Mouse (Mus musculus) 3134 (cell line): ENCODE data around the gene Bbs1.
A peak's percentile ranks its signal among the peaks of the same experiment; 100 is the strongest.
"Not testable (repeated sequence)": the region's sequence is repeated elsewhere in the genome, so short reads cannot be mapped to it uniquely, and the experiment has no call there.

ENCODE experiments used
- DNase-seq: peaks from one replicate; pipeline ENCODE4 v3.0.0-alpha.2; 2011; ENCODE audit warnings: low spot score; ENCODE audit not compliant: insufficient read length; ENCODE audit errors: extremely low read depth

The Bbs1 gene

GRCm38 (mm10) chr19:4905979-4906794 is at the start of gene Bbs1:
Gene Bbs1, minus strand, starts transcription at chr19:4906628.
- DNase-seq = peak; percentile 58

GRCm38 (mm10) chr19:4948641-4949040 is 42.2 kb upstream of the Bbs1 start:
- DNase-seq = not testable (repeated sequence)

DNA sequence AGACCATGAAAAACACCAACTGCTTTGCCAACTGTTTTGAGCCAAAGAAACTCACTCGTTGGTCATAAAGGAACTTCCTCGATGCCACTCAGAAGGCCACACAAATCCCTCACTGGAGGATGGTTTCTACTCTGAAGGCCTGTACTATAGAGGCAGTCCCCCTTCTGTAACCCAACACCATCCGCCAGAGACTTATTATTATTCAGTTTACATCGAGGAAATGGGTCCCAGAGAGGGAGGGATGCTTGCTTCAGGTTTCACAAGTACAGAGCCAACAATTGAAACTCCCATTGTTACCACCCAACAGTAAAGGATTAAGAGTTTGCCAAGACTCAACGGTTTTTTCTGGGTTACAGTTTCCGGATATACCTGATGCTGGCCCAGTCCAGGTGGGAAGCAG is 39.1 kb upstream of the Bbs1 start:
- no peak for DNase-seq

DNA sequence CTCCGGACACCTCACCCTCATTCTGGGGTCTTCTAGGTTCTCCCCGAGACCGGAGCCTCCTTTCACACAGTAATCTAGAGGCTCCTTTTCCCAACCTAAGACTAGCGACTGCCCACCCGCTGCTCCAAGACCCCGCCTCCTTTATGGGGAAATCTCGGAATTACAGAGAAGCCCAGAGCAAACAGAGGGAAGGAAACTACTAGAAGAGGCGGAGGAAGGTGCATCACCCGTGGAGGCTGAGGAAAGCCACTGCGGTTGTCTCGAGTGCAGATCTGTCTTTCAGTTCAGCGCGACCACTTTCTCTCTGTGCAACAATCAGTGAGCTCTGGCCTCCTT is 36.8 kb upstream of the Bbs1 start:
- no peak for DNase-seq

GRCm38 (mm10) chr19:4942551-4943252 is 36.3 kb upstream of the Bbs1 start, which contains the start of gene Peli3:
Gene Peli3, minus strand, starts transcription at chr19:4943127.
- peak; percentile 76 for DNase-seq

DNA sequence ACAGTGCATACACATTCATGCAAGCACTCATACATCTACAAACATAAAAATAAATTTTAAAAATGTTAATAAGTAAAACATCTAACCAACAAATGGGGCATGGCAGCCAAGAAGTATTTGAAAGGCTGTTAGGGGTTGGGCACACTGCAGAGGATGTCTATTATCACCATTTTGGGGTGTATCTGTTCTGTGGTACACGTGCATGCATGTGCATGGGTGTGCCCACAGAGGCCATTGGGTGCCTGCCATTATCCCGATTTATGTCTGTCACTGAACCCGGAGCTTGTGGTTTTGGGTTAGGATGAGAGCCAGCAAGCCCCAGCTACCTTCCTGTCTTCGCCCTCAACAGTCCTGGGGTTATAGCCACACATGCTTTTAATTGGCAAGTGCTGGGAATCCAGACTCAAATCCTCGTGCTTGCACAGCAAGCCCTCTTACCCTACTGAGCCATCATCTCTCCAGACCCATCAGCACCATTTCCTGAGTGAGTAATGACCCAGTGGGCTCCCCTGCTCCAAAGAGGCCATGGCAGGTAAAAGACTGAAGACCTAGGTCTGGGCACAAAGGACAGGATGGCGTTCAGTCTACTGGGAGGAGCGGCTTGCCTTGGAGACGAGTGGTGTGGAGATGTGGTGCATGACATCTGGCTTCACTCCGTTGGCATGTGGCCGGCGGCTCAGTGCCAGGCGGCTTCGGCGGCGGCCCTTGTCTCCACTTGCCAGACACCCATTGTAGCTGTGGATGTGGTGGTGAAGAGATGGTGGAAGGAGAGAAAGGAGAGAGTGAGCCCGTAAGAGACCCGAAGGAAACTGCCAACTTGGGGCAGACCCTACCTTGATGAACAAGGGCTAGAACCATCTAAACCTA is 31.2 kb upstream of the Bbs1 start:
- DNase-seq = peak; percentile 82

DNA sequence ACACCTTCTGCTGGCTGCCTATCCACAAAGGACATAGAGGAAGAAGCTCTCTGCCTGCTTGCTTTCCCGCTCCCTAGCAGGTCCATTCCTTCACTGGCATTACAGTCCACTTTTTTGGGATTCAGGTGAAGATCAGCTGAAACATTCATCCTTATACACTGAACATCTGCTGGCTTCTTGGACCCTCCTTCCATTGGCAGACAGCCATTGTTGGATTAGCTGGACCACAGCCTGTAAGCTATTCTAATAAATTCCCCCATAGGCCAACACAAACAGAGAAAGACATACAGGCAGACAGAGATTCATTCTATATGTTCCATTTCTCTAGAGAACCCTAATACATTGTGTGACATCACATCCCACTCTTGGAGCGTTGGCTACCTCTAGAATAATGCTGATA is 30.5 kb upstream of the Bbs1 start:
- DNase-seq = no peak

DNA sequence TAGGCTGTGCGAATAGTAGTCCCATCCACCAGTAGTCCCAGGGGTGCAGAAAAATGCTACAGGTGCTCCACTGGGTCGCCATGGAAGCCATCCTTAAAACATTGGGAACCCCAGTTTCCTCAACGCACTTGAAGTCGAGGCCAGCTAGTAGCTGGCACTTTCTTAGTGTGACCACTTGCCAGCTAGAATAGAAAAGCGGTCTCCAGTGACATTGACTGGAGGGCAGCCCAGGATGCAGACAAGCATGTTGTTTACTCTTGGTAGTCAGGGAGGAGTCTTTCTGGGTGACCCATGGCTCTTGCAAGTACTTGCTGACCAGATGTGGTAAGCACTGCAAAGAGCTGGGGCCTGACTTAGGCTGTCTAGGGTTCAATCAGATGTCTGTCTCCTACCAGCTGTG is 22.4 kb upstream of the Bbs1 start:
- DNase-seq = no peak

GRCm38 (mm10) chr19:4927904-4928531 is 21.6 kb upstream of the Bbs1 start, which contains the start of gene Dpp3:
Gene Dpp3, minus strand, starts transcription at chr19:4928287.
- peak; percentile 96 for DNase-seq

- no peak for DNase-seq
These were observed 18.9 kb upstream of the Bbs1 start for GRCm38 (mm10) chr19:4925121-4925860.

DNA sequence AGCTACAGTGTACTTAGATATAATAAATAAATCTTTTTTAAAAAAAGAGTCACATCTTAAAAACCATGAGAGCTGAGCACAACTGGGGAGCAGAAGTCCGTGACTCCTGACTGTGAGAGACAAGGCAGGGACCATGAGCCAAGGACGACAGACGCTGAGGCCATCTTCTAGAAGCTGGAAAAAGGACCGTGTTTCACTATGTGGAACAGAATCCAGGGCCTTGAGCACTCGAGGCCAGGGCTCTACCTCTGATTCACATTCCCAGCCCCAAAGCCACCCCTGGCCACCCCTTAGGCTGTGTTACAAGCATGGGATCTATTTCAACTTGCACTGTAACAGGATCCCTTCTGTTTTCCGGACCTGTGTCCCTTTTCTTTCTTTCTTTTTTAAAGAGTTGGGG is 13.2 kb upstream of the Bbs1 start:
- DNase-seq = no peak

- DNase-seq = no peak
These were observed 10.4 kb upstream of the Bbs1 start for GRCm38 (mm10) chr19:4916827-4917226.

DNA sequence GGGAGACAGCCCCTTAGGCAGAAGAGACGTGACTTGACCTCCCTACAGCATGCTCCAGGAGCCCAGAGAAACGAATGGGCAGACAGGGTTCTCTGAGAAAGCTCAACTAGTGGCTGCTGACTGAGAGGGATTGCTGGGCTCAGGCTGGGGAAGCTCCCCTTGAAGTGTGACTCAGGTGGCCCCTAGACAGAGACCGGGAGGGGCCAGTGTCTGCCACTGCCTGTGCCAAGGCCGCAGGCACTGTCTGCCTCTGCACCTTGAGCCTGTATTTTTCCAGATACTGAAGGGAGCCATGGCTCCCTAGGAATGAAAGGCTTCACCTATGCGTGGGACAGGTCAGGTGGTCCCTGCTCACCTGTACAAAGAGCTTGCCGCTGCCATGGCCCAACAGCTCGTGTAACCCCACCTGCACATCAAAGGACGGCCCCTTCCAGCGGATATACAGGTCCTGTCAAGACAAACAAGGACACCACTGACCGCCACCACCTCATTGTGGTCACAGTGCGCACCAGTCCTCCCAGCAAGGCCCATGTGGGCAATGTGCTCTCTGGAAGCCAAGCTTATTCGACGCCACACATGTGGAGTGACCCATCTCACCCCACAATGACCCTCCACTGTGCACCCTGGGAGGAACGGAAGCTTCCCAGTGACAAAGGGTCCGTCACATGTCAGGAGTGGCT is 9.6 kb upstream of the Bbs1 start:
- no peak for DNase-seq

DNA sequence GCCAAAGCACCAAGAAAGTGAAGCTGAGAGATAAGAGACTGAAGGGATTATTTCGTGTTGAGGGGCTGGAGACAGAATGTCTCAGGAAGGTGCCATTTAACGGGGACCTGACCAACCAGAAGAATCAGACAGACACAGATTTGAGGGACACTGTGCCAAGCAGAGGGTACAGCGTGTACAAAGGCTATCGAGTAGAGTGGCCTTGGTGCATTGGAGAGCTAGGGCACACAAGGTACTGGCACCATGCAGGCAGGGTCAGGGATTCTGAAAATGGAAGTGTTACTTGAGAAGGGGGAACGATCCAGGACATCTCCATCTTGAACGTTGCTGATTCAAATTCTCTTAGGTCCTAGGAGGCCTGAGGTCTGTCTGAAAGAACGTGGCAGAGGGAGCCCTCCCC is 2.9 kb upstream of the Bbs1 start:
- no peak for DNase-seq

- DNase-seq = no peak
These were observed 1.7 kb upstream of the Bbs1 start for GRCm38 (mm10) chr19:4908107-4908506.

- DNase-seq = no peak
These were observed 6.5 kb downstream of the Bbs1 start for GRCm38 (mm10) chr19:4899888-4900287.

GRCm38 (mm10) chr19:4898972-4899371 is 7.5 kb downstream of the Bbs1 start:
- DNase-seq = no peak

- no peak for DNase-seq
These were observed 9.5 kb downstream of the Bbs1 start for GRCm38 (mm10) chr19:4896780-4897520.

- DNase-seq = no peak
These were observed 14.6 kb downstream of the Bbs1 start for GRCm38 (mm10) chr19:4891798-4892197.
